Mouse (Mus musculus) macrophage (primary cell): ENCODE measurements around the gene Gbp5. TPM values are rescaled to one million over a fixed set of nuclear protein-coding genes. Genes with fewer than 3 reads are reported as not detected.

Experiments
- H3K27ac ChIP-seq: fragments of 350-480 bp; formaldehyde crosslinking; 2 replicates; pipeline ENCODE4 v1.9.0; 2021
- H3K36me3 ChIP-seq: fragments of 350-480 bp; formaldehyde crosslinking; 2 replicates; pipeline ENCODE4 v1.9.0; 2021; ENCODE audit errors: inconsistent target
- H3K4me3 ChIP-seq: fragments of 350-480 bp; formaldehyde crosslinking; 2 replicates; pipeline ENCODE4 v1.9.0; 2021; ENCODE audit errors: inconsistent target
- H3K79me2 ChIP-seq: fragments of 350-480 bp; formaldehyde crosslinking; 2 replicates; pipeline ENCODE4 v1.9.0; 2021; ENCODE audit errors: inconsistent target
- WGBS: methylation state at CpG from one replicate; pipeline ENCODE4 v1.1.7; 2026; ENCODE audit warnings: inconsistent platforms; ENCODE audit not compliant: missing documents; 5-methylcytosine and 5-hydroxymethylcytosine counted together
- polyA plus RNA-seq: library from polyadenylated mRNA; stranded (reverse); fragments of 250-400 nt; gene quantifications from 3 replicates; pipeline ENCODE4 v1.2.4, GENCODE M21; 2018; ENCODE audit warnings: inconsistent platforms
- total RNA-seq, 78 experiments: library from RNA; depleted of rRNA; stranded (reverse); fragments of 250-400 nt; gene quantifications; 1 replicate in 9 of 78; 2 replicates in 24 of 78; 3 replicates in 43 of 78; 4 replicates in 2 of 78; pipeline ENCODE4 v1.2.4; 2018; ENCODE audit warnings: inconsistent platforms in 56 of 78

The Gbp5 gene
- total RNA-seq (2018; cell fraction: chromatin; rRNA removed): 1,000 to 10,000 TPM in 12 of 26 experiments, 100 to 1,000 TPM in 10, 10 to 100 TPM in 4; 17.4 to 4,336 (median 743) TPM
- 100 to 1,000 TPM in 18 of 26 experiments, 10 to 100 TPM in 8; 18.2 to 691 (median 216) TPM for total RNA-seq (2018; cell fraction: cytosol; rRNA removed)
- total RNA-seq (2018; cell fraction: nucleus; rRNA removed): 1,000 to 10,000 TPM in 11 of 26 experiments, 100 to 1,000 TPM in 12, 10 to 100 TPM in 3; 23.7 to 3,322 (median 897) TPM
- polyA plus RNA-seq: 6.2 to 68.6 TPM (median 14.6 TPM) in 3 replicates

DNA sequence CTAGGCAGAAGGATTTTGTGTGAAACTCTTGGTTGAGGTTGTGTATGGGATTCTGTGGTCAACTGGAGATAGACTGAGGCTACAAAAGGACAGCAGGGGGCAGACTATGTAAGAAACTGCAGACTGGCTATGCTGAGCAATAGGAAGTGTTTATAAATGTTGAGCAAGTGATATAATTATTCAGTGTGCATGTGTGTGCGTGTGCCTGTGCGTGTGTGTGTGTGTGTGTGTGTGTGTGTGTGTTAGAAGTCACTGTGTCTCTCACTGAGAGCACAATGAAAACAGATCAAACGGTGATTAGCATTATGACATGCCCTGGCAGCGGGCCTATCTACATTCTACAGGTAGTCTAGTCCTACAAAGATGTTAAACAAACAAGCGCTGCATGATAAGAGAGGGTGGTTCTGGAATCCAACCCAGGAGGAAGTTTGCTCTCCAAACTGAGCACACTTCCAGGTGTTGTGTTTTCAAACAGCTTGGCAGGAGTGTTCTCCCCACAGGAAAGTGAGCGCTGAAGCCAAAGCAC, at the start of gene Gbp5:
TSS of gene Gbp5 (plus strand) at position 443 of the 526 bp plus-strand sequence.
- no peak within 1 kb of the TSS for H3K4me3 ChIP-seq
- 3% methylated on average over 6 of the region's 6 CpGs for WGBS
- peaks cover 12% of the 10 kb centered on the region; the same call in 1 of the 2 replicates for H3K79me2 ChIP-seq
- H3K27ac ChIP-seq: no peak within 1 kb of the TSS
- H3K36me3 ChIP-seq: no peaks in the 10 kb centered on the region

DNA sequence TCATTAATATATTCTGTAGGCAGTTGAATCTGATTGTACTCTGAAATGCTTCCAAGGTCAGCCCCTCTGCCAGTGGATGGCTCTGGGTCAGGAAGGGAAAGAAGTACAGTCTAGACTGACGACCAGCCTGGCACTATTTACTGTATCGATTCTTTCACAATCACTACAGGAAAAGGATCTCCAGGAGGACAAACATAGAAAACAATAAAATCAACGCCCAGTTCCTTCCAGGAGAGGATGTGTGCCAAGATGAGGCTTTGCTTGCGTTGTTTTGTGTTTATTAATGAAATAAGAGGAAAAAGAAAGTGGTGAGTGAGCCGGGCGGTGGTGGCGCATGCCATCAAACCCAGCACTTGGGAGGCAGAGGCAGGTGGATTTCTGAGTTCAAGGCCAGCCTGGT, 39.6 kb upstream of the Gbp5 start:
- Histone ChIP-seq H3K36me3 (no peaks in the 10 kb centered on the region), H3K27ac (no peak overlapping the region), H3K79me2 (no peaks in the 10 kb centered on the region), H3K4me3 (no peak overlapping the region)
- WGBS: 54% methylated on average over 4 of the region's 7 CpGs

DNA sequence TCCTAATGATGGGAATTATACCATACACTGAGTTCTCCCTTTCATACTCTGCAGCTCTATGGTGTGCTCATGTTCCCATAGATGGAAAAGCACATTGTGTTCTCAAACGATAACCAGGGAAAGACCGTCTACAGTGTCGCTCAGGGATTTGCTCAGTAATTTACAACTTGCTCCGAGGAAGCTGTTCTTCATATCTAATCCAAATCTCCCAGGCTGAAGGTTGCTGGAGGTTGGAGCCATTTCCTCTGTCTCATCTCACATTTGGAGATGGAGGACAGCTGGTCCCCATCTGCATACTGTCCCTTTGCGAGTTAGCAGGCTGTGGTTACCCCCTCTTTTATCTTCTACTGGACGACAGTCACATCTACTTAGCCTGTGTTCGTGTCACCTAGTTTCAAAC, 34.5 kb upstream of the Gbp5 start:
- Histone ChIP-seq H3K36me3 (no peaks in the 10 kb centered on the region), H3K27ac (no peak overlapping the region), H3K79me2 (no peaks in the 10 kb centered on the region), H3K4me3 (no peak overlapping the region)
- WGBS: 78% methylated on average over 7 of the region's 7 CpGs

DNA sequence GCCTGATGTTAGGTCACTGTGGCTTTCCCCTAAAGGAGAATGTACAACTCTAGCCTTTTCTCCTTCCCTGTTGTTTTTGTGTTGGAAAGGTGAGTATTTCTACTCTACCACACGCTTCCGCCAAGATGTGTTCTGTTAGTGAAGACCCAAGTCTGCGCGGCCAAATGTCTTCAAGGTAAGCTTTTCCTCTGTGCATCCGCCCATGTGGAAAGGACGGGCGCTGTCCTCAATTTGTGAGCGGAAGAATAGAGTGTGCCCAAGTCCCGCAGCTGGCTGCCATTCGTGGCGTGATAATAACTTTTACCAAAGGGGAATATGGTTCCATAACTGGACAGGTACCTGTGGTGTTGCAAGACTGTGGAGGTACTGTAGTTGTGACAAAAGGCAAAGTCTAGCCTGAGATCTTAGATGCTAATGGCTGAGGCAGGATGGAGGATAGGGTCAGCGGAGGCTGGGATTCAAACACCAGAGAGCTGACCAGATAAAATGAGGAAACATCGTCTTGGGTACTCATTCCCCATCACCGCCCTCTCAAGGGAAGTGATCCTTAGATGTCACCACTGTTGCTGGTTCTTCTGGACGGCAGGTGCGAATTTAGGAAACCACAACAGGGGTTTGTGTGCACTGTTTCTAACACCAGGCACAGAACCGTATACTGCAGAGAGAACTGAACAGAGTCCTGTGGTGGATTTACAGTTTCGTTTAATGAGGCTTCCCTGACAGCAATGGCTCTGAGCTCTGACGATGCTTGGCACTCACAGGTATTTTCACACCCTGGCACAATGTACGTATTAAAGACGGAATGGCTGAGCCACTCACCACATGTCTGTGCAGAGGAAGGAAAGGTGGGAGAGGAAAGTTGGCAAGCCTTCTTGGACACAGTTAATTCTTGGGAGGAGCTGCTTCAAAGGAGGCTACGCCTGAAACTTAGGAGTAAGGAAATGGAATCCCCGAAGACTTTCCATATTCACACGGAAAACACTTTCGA, 30.7 kb upstream of the Gbp5 start:
- H3K79me2 ChIP-seq: no peaks in the 10 kb centered on the region
- H3K36me3 ChIP-seq: no peaks in the 10 kb centered on the region
- H3K4me3 ChIP-seq: no peak overlapping the region
- H3K27ac ChIP-seq: no peak overlapping the region
- 83% methylated on average over 25 of the region's 25 CpGs for WGBS

DNA sequence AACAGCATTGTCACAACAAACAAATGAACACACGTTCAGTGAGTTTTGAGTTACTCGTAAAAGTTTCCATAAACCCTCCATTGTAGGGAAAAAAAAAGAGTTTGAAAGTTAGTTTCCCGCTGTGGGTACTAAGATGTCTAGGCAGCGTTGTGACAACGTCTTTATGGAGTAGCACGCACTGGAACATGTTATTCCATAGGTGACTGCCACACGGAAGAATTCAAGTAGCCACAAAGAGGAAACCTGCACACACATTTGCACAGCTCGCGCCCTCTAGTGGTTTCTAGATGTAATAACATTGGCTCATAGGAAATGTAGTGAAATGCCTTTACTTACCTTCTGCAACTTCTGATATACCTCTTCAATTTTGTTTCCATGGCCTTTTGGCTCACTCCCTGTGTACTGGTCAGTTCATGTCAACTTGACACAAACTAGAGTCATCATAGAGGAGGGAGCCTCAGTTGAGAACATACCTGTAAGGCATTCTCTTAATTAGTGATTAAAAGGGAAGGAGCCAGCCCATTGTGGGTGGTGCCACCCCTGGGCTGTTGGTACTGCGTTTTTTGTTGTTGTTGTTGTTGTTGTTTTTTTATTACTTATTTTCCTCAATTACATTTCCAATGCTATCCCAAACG, 19.3 kb upstream of the Gbp5 start:
- Histone ChIP-seq H3K4me3 (no peak overlapping the region), H3K36me3 (no peaks in the 10 kb centered on the region), H3K79me2 (no peaks in the 10 kb centered on the region), H3K27ac (no peak overlapping the region)
- 16% methylated on average over 10 of the region's 11 CpGs for WGBS

DNA sequence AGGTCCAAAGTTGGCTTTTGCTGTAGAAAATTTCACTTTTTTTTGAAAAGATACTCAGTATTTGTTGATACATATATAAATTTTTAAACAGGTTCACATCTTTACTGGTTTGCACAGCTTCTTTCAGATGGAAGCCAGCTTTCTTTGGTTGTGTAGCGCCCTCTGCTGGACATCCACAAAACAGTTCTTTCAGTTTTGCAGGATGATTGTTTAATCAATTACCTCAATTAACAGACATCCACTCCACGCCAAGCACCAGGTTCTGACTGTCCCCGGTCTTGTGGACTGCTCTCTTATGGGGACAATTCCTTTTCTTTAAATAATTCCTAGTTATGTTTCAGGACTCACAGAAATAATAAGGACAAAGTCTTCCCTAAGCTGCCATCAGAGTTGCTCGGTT, 17.9 kb upstream of the Gbp5 start:
- WGBS: 21% methylated on average over 4 of the region's 4 CpGs

DNA sequence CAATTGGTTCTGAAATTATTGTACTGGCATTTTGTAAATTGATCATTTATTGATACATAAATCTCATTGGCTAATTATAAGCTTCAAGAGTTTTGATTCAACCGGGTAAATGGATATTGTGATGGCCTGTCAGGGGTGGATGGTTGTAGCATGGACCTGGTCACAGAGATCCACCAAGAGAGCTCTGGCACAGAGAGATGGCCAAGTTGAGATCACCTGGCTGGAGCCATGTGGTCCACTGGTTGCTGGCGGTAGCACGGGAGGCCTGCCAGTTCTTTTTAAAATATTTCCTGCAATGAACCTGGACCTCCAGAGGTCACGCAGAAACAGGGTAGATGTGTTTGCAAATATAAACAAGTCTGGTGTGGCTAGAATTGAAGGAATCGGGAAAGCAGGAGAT, 15.9 kb upstream of the Gbp5 start:
- no peak overlapping the region for H3K27ac ChIP-seq
- H3K36me3 ChIP-seq: no peaks in the 10 kb centered on the region
- 89% methylated on average over 5 of the region's 5 CpGs for WGBS
- no peaks in the 10 kb centered on the region for H3K79me2 ChIP-seq
- H3K4me3 ChIP-seq: no peak overlapping the region

More for the DNA sequence above, 17.9 kb upstream of the Gbp5 start:
- Histone ChIP-seq H3K27ac (no peak overlapping the region), H3K4me3 (no peak overlapping the region), H3K36me3 (no peaks in the 10 kb centered on the region), H3K79me2 (no peaks in the 10 kb centered on the region)

DNA sequence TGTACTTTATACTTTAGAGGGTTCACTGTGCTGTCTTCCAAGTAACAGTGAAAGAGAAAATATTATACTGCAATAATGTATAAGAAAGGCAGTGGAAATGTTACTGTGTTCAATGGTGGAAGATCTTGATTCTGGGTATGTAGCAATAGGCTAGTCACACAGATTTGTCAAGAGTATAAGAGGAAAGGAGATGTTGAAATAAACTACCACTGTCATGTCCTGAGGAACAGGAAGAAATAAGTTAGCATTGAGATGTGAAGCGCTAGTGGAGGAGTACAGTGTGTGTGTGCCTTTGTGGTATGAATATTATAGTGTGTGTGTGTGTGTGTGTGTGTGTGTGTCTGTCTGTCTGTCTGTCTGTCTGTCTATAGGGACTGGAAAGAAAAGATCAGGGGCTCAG, 15.4 kb upstream of the Gbp5 start:
- H3K27ac ChIP-seq: no peak overlapping the region
- WGBS: 14% methylated on average over 1 of the region's 1 CpGs
- H3K4me3 ChIP-seq: no peak overlapping the region
- no peaks in the 10 kb centered on the region for H3K79me2 ChIP-seq
- no peaks in the 10 kb centered on the region for H3K36me3 ChIP-seq

DNA sequence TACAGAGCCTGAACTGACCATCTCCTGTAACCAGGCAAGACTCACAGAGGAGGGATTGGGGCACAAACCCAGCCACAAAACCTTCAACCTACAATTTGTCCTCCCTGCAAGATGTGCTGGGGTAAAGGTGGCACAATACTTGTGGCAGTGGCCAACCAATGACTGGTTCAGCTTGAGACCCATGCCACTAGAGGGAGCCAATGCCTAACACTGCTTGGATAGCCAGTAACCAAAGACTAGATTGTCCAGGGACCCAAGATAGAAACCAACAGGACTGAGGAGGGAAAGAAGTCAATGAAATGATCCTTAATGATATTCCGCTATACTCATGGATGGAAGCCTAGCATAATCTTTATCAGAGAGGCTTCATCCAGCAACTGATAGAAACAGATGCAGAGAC, 3.3 kb upstream of the Gbp5 start:
- no peak overlapping the region for H3K4me3 ChIP-seq
- H3K79me2 ChIP-seq: no peaks in the 10 kb centered on the region
- H3K27ac ChIP-seq: no peak overlapping the region
- WGBS: 82% methylated on average over 1 of the region's 1 CpGs
- no peaks in the 10 kb centered on the region for H3K36me3 ChIP-seq

DNA sequence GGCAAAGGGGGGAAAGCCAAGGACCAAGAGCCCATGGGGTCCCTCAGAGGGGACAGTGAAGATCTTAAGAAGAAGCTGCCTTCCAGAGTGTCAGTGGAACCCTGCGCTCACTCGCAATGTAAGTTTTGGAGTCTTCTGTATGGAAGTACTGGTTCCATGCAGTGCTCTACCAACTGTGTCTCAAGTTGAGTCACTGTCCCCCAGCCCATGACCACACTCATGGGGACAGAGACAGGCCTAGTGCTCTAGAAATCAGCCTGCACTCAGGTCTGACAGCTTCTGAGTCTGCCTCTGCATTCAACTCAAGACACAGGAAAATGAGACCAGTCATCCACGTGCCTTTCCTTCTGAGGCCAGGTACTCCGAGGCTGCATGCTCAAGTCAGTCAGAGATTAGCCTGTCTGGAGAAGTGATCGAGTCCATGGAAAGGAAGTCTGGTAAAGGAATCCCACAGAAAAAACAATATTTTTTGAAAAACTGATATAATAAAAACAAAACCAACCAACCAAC, 1.4 kb downstream of the Gbp5 start:
- Histone ChIP-seq H3K79me2 (peaks cover 27% of the 10 kb centered on the region; the same call in 1 of the 2 replicates), H3K36me3 (no peaks in the 10 kb centered on the region), H3K4me3 (no peak overlapping the region), H3K27ac (no peak overlapping the region)
- WGBS: 94% methylated on average over 5 of the region's 5 CpGs

DNA sequence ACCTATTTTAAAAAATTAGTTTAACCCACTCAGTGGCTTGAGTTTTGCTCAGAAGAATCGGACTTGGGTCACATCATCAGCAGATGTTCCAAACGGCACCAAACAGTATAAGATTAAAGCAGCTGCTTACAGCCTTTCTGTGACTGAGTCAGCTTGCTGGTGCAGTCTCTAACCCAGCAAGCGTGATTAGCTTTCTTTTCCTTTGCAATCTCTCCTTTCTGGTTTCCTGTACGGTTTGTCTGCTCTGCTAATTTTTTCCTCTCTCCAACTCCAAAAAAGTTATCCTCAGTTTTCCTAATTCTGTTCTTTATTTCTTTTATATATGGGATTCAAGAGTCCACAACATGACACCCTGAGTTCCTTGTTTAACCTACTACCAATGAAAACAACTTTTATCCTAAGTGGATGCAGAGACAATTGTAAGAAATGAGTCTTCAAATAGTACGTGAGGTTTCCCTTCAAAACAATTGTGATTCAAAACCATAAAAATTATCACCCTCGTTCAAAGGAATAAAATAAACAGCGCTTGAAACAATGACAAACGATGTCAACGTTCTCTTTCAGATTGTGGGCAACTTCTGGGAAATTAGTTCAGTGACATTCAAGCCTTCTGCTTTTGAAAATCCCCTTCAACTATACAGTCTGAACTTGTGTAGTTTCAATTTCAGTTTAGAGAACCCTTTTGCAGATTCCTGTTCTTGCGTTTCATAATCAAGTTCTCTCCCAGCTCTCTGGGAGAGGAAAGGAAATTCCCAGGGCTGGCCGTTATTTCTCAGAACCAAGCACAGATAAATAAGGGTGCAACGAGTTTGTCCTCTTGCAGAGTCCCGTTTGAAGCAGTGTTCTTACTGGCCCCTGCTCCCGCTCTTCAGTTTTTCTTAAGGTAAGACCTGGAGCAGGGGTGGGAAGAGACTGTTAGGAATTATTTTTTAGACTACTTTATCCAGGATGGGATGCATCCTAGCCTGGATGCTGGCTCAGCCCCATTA, 2.6 kb downstream of the Gbp5 start:
- Histone ChIP-seq H3K79me2 (peaks cover 27% of the 10 kb centered on the region; the same call in 1 of the 2 replicates), H3K36me3 (peaks cover 10% of the 10 kb centered on the region; the same call in 1 of the 2 replicates), H3K27ac (peak overlapping the region; percentile 27), H3K4me3 (peak overlapping the region; percentile 50)
- 9% methylated on average over 14 of the region's 14 CpGs for WGBS

DNA sequence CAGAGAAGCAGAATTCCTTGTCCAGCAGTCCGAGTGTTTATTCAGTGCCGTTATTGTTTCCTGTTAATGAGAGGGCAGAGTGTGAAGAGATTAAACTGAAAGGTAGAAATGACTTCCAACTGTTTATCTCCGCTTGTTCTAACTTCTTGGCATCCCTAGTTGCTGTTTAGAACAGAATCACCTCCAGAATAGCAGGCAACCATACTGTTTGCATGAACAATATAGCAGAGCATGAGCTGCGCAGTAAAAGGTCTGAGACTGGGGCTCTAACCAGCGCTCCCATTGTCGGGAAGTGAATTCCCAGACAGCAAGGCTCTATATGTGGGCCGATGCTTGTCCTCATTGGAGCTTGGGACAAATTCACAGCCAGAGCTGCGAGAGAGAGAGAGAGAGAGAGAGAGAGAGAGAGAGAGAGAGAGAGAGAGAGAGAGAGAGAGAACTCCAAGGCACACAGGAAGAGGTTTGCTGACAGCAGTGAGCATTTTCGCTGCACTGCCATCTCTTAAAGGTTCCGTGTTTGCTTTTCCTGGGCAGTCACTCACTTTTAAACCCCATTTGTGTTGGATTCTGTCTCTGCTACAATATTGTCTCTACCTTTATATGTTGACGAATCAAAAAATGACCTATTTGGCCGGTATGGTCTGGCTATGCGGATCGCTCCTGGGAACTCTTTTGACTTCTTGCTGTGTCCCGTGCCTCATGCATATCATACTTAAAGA, 3.5 kb downstream of the Gbp5 start:
- H3K36me3 ChIP-seq: peaks cover 17% of the 10 kb centered on the region; the same call in 1 of the 2 replicates
- H3K4me3 ChIP-seq: peak overlapping the region; percentile 50
- H3K27ac ChIP-seq: peak overlapping the region; percentile 27
- peaks cover 27% of the 10 kb centered on the region; the same call in 1 of the 2 replicates for H3K79me2 ChIP-seq
- WGBS: 9% methylated on average over 15 of the region's 15 CpGs

DNA sequence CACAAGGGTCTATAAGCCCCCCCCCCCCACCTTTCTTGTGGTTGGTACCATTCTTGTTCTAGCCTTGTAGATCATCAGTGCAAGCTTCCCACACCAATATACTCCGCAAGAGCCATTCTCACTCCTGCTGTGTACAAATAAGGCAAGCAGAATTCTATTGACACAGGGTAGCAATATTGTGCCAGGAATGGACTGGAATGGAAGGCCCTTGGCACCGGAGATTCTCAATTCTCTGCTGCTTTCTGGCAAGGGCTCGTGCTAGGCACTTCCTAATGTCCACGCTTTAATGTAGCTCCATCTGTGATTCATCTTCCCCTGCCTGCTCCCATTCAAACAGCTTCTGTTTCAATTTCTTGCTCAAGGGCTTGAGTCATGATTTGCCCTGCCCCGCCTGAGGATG, 5.2 kb downstream of the Gbp5 start:
- Histone ChIP-seq H3K27ac (no peak overlapping the region), H3K36me3 (peaks cover 30% of the 10 kb centered on the region), H3K4me3 (no peak overlapping the region), H3K79me2 (peaks cover 27% of the 10 kb centered on the region; the same call in 1 of the 2 replicates)
- 62% methylated on average over 4 of the region's 5 CpGs for WGBS
